Mouse (Mus musculus) spleen, adult 2 months (tissue): ENCODE results near the gene Patz1.

Experiments
- CTCF ChIP-seq: fragments of 200-500 bp; IDR thresholded peaks from 2 replicates; pipeline ENCODE4 v1.5.1; 2011; ENCODE audit warnings: mild to moderate bottlenecking, inconsistent platforms; ENCODE audit not compliant: insufficient read depth, insufficient read length, insufficient replicate concordance; ENCODE audit errors: extremely low read depth
- POLR2A ChIP-seq: fragments of 200-500 bp; IDR thresholded peaks from 2 replicates; pipeline ENCODE4 v1.6.1; 2011; ENCODE audit warnings: low read depth, low read length, inconsistent platforms

DNA sequence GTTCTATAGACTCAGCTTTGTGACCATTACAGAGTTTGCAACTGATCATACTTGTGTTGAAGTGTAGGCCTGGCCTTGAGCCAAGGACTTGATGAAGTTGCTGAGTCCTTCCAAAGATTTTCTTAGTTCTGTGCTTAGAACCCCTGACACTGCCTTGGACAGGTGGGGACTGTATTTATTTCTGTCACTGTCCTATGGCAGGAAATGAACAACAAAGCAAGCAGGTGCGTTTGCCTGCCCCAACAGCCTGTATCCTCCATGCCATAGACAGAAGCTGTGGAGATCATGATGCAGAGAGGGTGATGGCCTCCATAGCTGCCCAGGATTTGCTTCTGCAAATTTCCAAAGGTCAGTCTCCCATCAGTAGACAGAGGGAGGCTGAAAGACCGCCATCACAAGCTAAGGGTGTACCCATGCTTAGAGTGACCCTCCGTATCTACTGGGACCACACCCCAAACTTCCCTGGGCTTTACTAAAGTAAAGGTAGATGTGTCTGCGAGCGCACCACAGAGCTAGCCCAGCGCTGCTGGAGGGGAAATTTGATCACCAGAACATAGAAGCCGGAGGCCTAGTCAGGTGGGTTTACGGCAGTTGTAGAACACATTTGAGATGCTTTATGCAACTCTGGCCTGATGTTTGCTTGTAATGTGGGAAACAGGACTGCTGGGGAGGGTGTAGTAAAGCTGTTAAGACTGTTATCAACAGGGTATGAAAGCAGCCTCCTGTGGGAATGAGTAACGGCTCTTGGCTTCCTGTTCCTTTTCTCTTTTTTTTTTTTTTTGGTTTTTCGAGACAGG lies 22.3 kb downstream of the Patz1 start:
- TF ChIP-seq CTCF (no peak), POLR2A (no peak)
